Mouse (Mus musculus): Measurements from ENCODE around the gene Stk11ip.

- no peak for TF ChIP-seq POLR2A (IDR thresholded peaks at IDR 0.05; ENCODE audit: borderline replicate concordance, extremely low read depth, low read depth, low read length)
- no peak for TF ChIP-seq CTCF (IDR thresholded peaks at IDR 0.05; ENCODE audit: insufficient read depth, low read length)
Observed at GRCm38 (mm10) chr1:75510154-75510553, 11.2 kb upstream of the Stk11ip start.
